Mouse (Mus musculus) olfactory bulb, adult 2 months (tissue): Measurements from ENCODE around the gene AI837181.

Experiments
- CTCF ChIP-seq: fragments of 200-500 bp; IDR thresholded peaks from 2 replicates; pipeline ENCODE4 v1.5.1; 2012; ENCODE audit warnings: low read depth, mild to moderate bottlenecking, low read length, moderate library complexity; ENCODE audit not compliant: insufficient read depth
- POLR2A ChIP-seq: fragments of 200-500 bp; IDR thresholded peaks from 2 replicates; pipeline ENCODE4 v1.6.1; 2012; ENCODE audit warnings: mild to moderate bottlenecking, low read depth, low read length, moderate library complexity; ENCODE audit not compliant: insufficient read depth

DNA sequence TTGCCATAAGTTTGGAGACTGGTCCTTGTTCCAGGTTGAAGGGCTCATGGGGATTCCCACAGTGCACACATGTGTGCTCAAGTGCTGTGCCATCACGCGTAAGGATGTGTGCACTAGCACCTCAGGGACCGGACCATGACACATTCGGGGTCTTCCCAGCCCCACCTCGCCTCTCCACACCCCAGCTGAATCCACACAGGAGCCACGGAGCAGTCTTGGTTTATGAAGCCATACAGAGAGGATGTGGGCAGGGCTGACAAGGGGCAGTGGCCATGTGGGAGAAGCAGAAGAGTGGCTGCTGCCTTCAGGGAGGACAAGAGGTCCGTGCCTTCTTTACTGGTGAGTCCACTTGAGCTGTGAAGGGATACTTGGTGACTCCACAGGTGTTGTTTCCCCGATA lies 40.1 kb downstream of the AI837181 start:
- no peak for TF ChIP-seq CTCF
- no peak for TF ChIP-seq POLR2A
